Mouse (Mus musculus) bone marrow, adult 2 months (tissue): Measurements from ENCODE around the gene Col5a1.

Experiments used
- CTCF ChIP-seq: fragments of 200-500 bp; IDR thresholded peaks from 2 replicates; pipeline ENCODE4 v1.5.1; 2011; ENCODE audit warnings: low read length, control low read depth; ENCODE audit not compliant: control insufficient read depth, insufficient read depth
- POLR2A ChIP-seq: fragments of 200-500 bp; IDR thresholded peaks from 2 replicates; pipeline ENCODE4 v1.6.1; 2011; ENCODE audit warnings: low read depth, mild to moderate bottlenecking, control low read depth, low read length, borderline replicate concordance; ENCODE audit not compliant: control insufficient read depth

DNA sequence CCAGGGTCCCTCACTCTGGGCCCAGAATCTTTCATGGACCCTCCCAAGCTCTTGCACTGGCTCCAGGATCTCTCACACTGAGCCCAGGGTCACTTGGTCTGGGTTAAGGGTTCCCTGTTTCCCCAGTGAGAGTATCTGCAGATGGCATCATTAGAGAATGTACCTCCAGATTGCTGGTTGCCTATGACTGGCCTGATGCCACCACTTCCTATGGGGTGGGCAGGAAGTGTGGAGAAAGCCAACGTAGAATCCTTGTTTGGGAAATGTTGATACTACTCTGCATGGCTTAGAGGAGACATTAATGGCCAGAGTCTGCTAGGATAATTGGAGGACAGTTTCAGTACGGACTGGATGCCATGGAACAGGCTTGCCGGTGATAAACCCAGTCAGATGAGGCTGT is 76.2 kb downstream of the Col5a1 start:
- TF ChIP-seq CTCF, result no peak
- TF ChIP-seq POLR2A, result no peak
